Mouse (Mus musculus): ENCODE data around the gene Nrbf2. TPM values are rescaled to one million over a fixed set of nuclear protein-coding genes. Genes with fewer than 3 reads are reported as not detected.

The Nrbf2 gene
- polyA plus RNA-seq, 1 experiment from 2014 or later = 35.3 TPM

GRCm38 (mm10) chr10:67317931-67318460 is 32.9 kb upstream of the Nrbf2 start:
- no peaks in the 10 kb centered on the region; the same call in 1 of the 2 replicates for H3K4me1 ChIP-seq (ENCODE audit: control insufficient read depth, insufficient read depth, low read length)
- no peaks in the 10 kb centered on the region for H3K36me3 ChIP-seq (ENCODE audit: control insufficient read depth, insufficient read depth, low read length)
- 4% methylated on average over 20 of the region's 20 CpGs for WGBS
- H3K4me2 ChIP-seq (replicated peaks; ENCODE audit: low read depth, low read length) = peak overlapping the region; percentile 50
- no peak overlapping the region for H3K9ac ChIP-seq (replicated peaks; ENCODE audit: low read depth, low read length)
- H3K27me3 ChIP-seq (ENCODE audit: control insufficient read depth, insufficient read depth, low read length) = no peaks in the 10 kb centered on the region
- no peak for ATAC-seq (ENCODE audit: insufficient number of reproducible peaks, insufficient read depth, low FRiP score, low read depth)
- H3K4me3 ChIP-seq (ENCODE audit: low read depth, low read length) = peak overlapping the region; percentile 24
- H3K27ac ChIP-seq (ENCODE audit: low read length) = no peak overlapping the region
- H3K9me3 ChIP-seq (ENCODE audit: control insufficient read depth, low read depth, low read length) = no peaks in the 10 kb centered on the region

GRCm38 (mm10) chr10:67314811-67315435 is 29.8 kb upstream of the Nrbf2 start:
- no peaks in the 10 kb centered on the region for H3K27me3 ChIP-seq (ENCODE audit: control insufficient read depth, insufficient read depth, low read length)
- H3K36me3 ChIP-seq (ENCODE audit: control insufficient read depth, insufficient read depth, low read length) = no peaks in the 10 kb centered on the region
- no peaks in the 10 kb centered on the region; the same call in 1 of the 2 replicates for H3K4me1 ChIP-seq (ENCODE audit: control insufficient read depth, insufficient read depth, low read length)
- H3K9ac ChIP-seq (replicated peaks; ENCODE audit: low read depth, low read length) = no peak overlapping the region
- ATAC-seq (ENCODE audit: insufficient number of reproducible peaks, insufficient read depth, low FRiP score, low read depth) = no peak
- no peak overlapping the region for H3K27ac ChIP-seq (ENCODE audit: low read length)
- no peak overlapping the region for H3K4me2 ChIP-seq (replicated peaks; ENCODE audit: low read depth, low read length)
- 19% methylated on average over 12 of the region's 12 CpGs for WGBS
- H3K4me3 ChIP-seq (ENCODE audit: low read depth, low read length) = no peak overlapping the region
- H3K9me3 ChIP-seq (ENCODE audit: control insufficient read depth, low read depth, low read length) = no peaks in the 10 kb centered on the region

- Histone ChIP-seq H3K4me3 (ENCODE audit: low read depth, low read length) (no peak overlapping the region), H3K9ac (replicated peaks; ENCODE audit: low read depth, low read length) (no peak overlapping the region), H3K27ac (ENCODE audit: low read length) (no peak overlapping the region), H3K4me1 (ENCODE audit: control insufficient read depth, insufficient read depth, low read length) (no peaks in the 10 kb centered on the region), H3K9me3 (ENCODE audit: control insufficient read depth, low read depth, low read length) (no peaks in the 10 kb centered on the region), H3K27me3 (ENCODE audit: control insufficient read depth, insufficient read depth, low read length) (no peaks in the 10 kb centered on the region), H3K36me3 (ENCODE audit: control insufficient read depth, insufficient read depth, low read length) (no peaks in the 10 kb centered on the region), H3K4me2 (replicated peaks; ENCODE audit: low read depth, low read length) (no peak overlapping the region)
- no peak for ATAC-seq (ENCODE audit: insufficient number of reproducible peaks, insufficient read depth, low FRiP score, low read depth)
- 51% methylated on average over 6 of the region's 6 CpGs for WGBS
Observed at GRCm38 (mm10) chr10:67312456-67312855, 27.4 kb upstream of the Nrbf2 start.

- Histone ChIP-seq H3K36me3 (ENCODE audit: control insufficient read depth, insufficient read depth, low read length) (no peaks in the 10 kb centered on the region), H3K27ac (ENCODE audit: low read length) (no peak overlapping the region), H3K27me3 (ENCODE audit: control insufficient read depth, insufficient read depth, low read length) (no peaks in the 10 kb centered on the region), H3K4me1 (ENCODE audit: control insufficient read depth, insufficient read depth, low read length) (no peaks in the 10 kb centered on the region), H3K9me3 (ENCODE audit: control insufficient read depth, low read depth, low read length) (no peaks in the 10 kb centered on the region), H3K4me2 (replicated peaks; ENCODE audit: low read depth, low read length) (no peak overlapping the region), H3K4me3 (ENCODE audit: low read depth, low read length) (no peak overlapping the region), H3K9ac (replicated peaks; ENCODE audit: low read depth, low read length) (no peak overlapping the region)
- ATAC-seq (ENCODE audit: insufficient number of reproducible peaks, insufficient read depth, low FRiP score, low read depth) = no peak; the same call in 1 of the 2 replicates
- 26% methylated on average over 9 of the region's 9 CpGs for WGBS
Observed at GRCm38 (mm10) chr10:67311277-67311959, 26.3 kb upstream of the Nrbf2 start.

GRCm38 (mm10) chr10:67309483-67310138 is 24.5 kb upstream of the Nrbf2 start:
- Histone ChIP-seq H3K9me3 (ENCODE audit: control insufficient read depth, low read depth, low read length) (no peaks in the 10 kb centered on the region), H3K4me1 (ENCODE audit: control insufficient read depth, insufficient read depth, low read length) (no peaks in the 10 kb centered on the region), H3K9ac (replicated peaks; ENCODE audit: low read depth, low read length) (no peak overlapping the region), H3K27ac (ENCODE audit: low read length) (no peak overlapping the region), H3K4me3 (ENCODE audit: low read depth, low read length) (no peak overlapping the region), H3K36me3 (ENCODE audit: control insufficient read depth, insufficient read depth, low read length) (no peaks in the 10 kb centered on the region), H3K4me2 (replicated peaks; ENCODE audit: low read depth, low read length) (no peak overlapping the region), H3K27me3 (ENCODE audit: control insufficient read depth, insufficient read depth, low read length) (no peaks in the 10 kb centered on the region)
- 76% methylated on average over 7 of the region's 7 CpGs for WGBS
- ATAC-seq (ENCODE audit: insufficient number of reproducible peaks, insufficient read depth, low FRiP score, low read depth) = no peak

GRCm38 (mm10) chr10:67302340-67302739 is 17.2 kb upstream of the Nrbf2 start:
- H3K9ac ChIP-seq (replicated peaks; ENCODE audit: low read depth, low read length) = no peak overlapping the region
- H3K4me2 ChIP-seq (replicated peaks; ENCODE audit: low read depth, low read length) = no peak overlapping the region
- H3K36me3 ChIP-seq (ENCODE audit: control insufficient read depth, insufficient read depth, low read length) = no peaks in the 10 kb centered on the region
- no peak overlapping the region for H3K27ac ChIP-seq (ENCODE audit: low read length)
- H3K4me1 ChIP-seq (ENCODE audit: control insufficient read depth, insufficient read depth, low read length) = no peaks in the 10 kb centered on the region
- no peak overlapping the region for H3K4me3 ChIP-seq (ENCODE audit: low read depth, low read length)
- ATAC-seq (ENCODE audit: insufficient number of reproducible peaks, insufficient read depth, low FRiP score, low read depth) = no peak
- H3K27me3 ChIP-seq (ENCODE audit: control insufficient read depth, insufficient read depth, low read length) = no peaks in the 10 kb centered on the region
- H3K9me3 ChIP-seq (ENCODE audit: control insufficient read depth, low read depth, low read length) = no peaks in the 10 kb centered on the region
- 60% methylated on average over 2 of the region's 2 CpGs for WGBS

- no peaks in the 10 kb centered on the region for H3K27me3 ChIP-seq (ENCODE audit: control insufficient read depth, insufficient read depth, low read length)
- H3K36me3 ChIP-seq (ENCODE audit: control insufficient read depth, insufficient read depth, low read length) = no peaks in the 10 kb centered on the region
- ATAC-seq (ENCODE audit: insufficient number of reproducible peaks, insufficient read depth, low FRiP score, low read depth) = no peak
- no peak overlapping the region for H3K4me3 ChIP-seq (ENCODE audit: low read depth, low read length)
- H3K9me3 ChIP-seq (ENCODE audit: control insufficient read depth, low read depth, low read length) = no peaks in the 10 kb centered on the region
- WGBS = 96% methylated on average over 6 of the region's 6 CpGs
- H3K4me2 ChIP-seq (replicated peaks; ENCODE audit: low read depth, low read length) = no peak overlapping the region
- H3K9ac ChIP-seq (replicated peaks; ENCODE audit: low read depth, low read length) = no peak overlapping the region
- no peak overlapping the region for H3K27ac ChIP-seq (ENCODE audit: low read length)
- H3K4me1 ChIP-seq (ENCODE audit: control insufficient read depth, insufficient read depth, low read length) = no peaks in the 10 kb centered on the region
Observed at GRCm38 (mm10) chr10:67301046-67301445, 15.9 kb upstream of the Nrbf2 start.

- no peak overlapping the region for H3K27ac ChIP-seq (ENCODE audit: low read length)
- no peaks in the 10 kb centered on the region for H3K27me3 ChIP-seq (ENCODE audit: control insufficient read depth, insufficient read depth, low read length)
- H3K9ac ChIP-seq (replicated peaks; ENCODE audit: low read depth, low read length) = no peak overlapping the region
- H3K4me2 ChIP-seq (replicated peaks; ENCODE audit: low read depth, low read length) = no peak overlapping the region
- H3K4me1 ChIP-seq (ENCODE audit: control insufficient read depth, insufficient read depth, low read length) = no peaks in the 10 kb centered on the region
- ATAC-seq (ENCODE audit: insufficient number of reproducible peaks, insufficient read depth, low FRiP score, low read depth) = no peak
- H3K4me3 ChIP-seq (ENCODE audit: low read depth, low read length) = no peak overlapping the region
- no peaks in the 10 kb centered on the region for H3K9me3 ChIP-seq (ENCODE audit: control insufficient read depth, low read depth, low read length)
- 76% methylated on average over 4 of the region's 4 CpGs for WGBS
- no peaks in the 10 kb centered on the region for H3K36me3 ChIP-seq (ENCODE audit: control insufficient read depth, insufficient read depth, low read length)
Observed at GRCm38 (mm10) chr10:67299285-67299684, 14.2 kb upstream of the Nrbf2 start.
